Mouse (Mus musculus): ENCODE measurements at regions not wholly inside any gene's neighbourhood (a gene's known extent, or its start where the extent isn't known, plus 50 kb on each side); places are given as distances from the start of the nearest gene placed in this dataset.

- TF ChIP-seq CTCF (IDR thresholded peaks at IDR 0.05; ENCODE audit: low read depth, low read length) (no peak), POLR2A (IDR thresholded peaks at IDR 0.05; ENCODE audit: extremely low read depth, insufficient read depth, low read length) (no peak)
Observed at GRCm38 (mm10) chr12:7724992-7725391, 252.5 kb upstream of the Apob start.

Data from liver, adult 2 months (tissue).